28 mouse cellular contexts compared by ENCODE assay signal in genomic region chr2:49716490-49716889, GRCm38 (mm10).
DNase-seq lines count a peak whose midpoint lies in the region; ATAC-seq lines count a peak whose summit lies in the region.
"Had no signal": no experiment of that assay in that cellular context is flagged by ENCODE, and none has a peak within 500 bp of the region (broad histone marks: within the 10 kb centered on the region; RNA-seq: fewer than 3 reads in every experiment).

No protein-coding gene starts in this region.

- no peak overlapping the region for H3K4me3 ChIP-seq in forebrain, embryonic 10.5 days
- H3K4me3 ChIP-seq in forebrain, embryonic 16.5 days (replicated peaks; ENCODE audit: low read length), result no peak overlapping the region
- no peak overlapping the region for H3K4me3 ChIP-seq in midbrain, embryonic 11.5 days (ENCODE audit: low read depth, low read length)
- H3K4me3 ChIP-seq in midbrain, embryonic 14.5 days (replicated peaks; ENCODE audit: low read depth, low read length), result no peak overlapping the region
- H3K4me3 ChIP-seq: embryonic facial prominence, embryonic 10.5 days; embryonic facial prominence, embryonic 13.5 days; erythroblast, embryonic 14.5 days; heart, adult 2 months; heart, embryonic 10.5 days; heart, embryonic 13.5 days; hindbrain, embryonic 12.5 days; hindbrain, embryonic 15.5 days; intestine, embryonic 15.5 days had no signal

- H3K36me3 ChIP-seq in forebrain, embryonic 10.5 days (replicated peaks), result peaks cover 51% of the 10 kb centered on the region
- no peaks in the 10 kb centered on the region; the same call in 1 of the 2 replicates for H3K36me3 ChIP-seq in forebrain, embryonic 16.5 days (ENCODE audit: control insufficient read depth, insufficient read depth)
- no peaks in the 10 kb centered on the region; the same call in 1 of the 2 replicates for H3K36me3 ChIP-seq in midbrain, embryonic 11.5 days (ENCODE audit: control insufficient read depth, insufficient read depth, low read length)
- H3K36me3 ChIP-seq in midbrain, embryonic 14.5 days (ENCODE audit: control insufficient read depth, insufficient read depth, low read length), result peaks cover 32% of the 10 kb centered on the region
- H3K36me3 ChIP-seq: heart, embryonic 10.5 days; heart, embryonic 13.5 days; intestine, embryonic 15.5 days had no signal

- H3K4me1 ChIP-seq in forebrain, embryonic 10.5 days, result peaks cover 49% of the 10 kb centered on the region
- H3K4me1 ChIP-seq in forebrain, embryonic 16.5 days (replicated peaks; ENCODE audit: control insufficient read depth, insufficient read depth, low read length), result peaks cover 33% of the 10 kb centered on the region
- peaks cover 35% of the 10 kb centered on the region for H3K4me1 ChIP-seq in midbrain, embryonic 11.5 days (ENCODE audit: control insufficient read depth, insufficient read depth, low read length)
- H3K4me1 ChIP-seq in midbrain, embryonic 14.5 days (ENCODE audit: control insufficient read depth, insufficient read depth, low read length), result peaks cover 37% of the 10 kb centered on the region

- no peak overlapping the region for H3K9ac ChIP-seq in forebrain, embryonic 16.5 days (replicated peaks; ENCODE audit: low read depth, low read length)
- H3K9ac ChIP-seq in midbrain, embryonic 11.5 days (ENCODE audit: low read length), result no peak overlapping the region
- no peak overlapping the region for H3K9ac ChIP-seq in midbrain, embryonic 14.5 days (replicated peaks; ENCODE audit: low read length)
- H3K9ac ChIP-seq: embryonic facial prominence, embryonic 13.5 days; heart, embryonic 13.5 days; hindbrain, embryonic 12.5 days; hindbrain, embryonic 15.5 days; intestine, embryonic 15.5 days had no signal

- no peak overlapping the region for H3K4me2 ChIP-seq in forebrain, embryonic 16.5 days (ENCODE audit: low read length)
- no peak overlapping the region for H3K4me2 ChIP-seq in midbrain, embryonic 11.5 days
- H3K4me2 ChIP-seq in midbrain, embryonic 14.5 days (ENCODE audit: low read length), result no peak overlapping the region
- H3K4me2 ChIP-seq: embryonic facial prominence, embryonic 13.5 days; heart, embryonic 13.5 days; hindbrain, embryonic 12.5 days; hindbrain, embryonic 15.5 days; intestine, embryonic 15.5 days had no signal

- DNase-seq in forebrain, embryonic 10.5 days (ENCODE audit: extremely low spot score, low spot score), result no peak
- DNase-seq in midbrain, embryonic 11.5 days (ENCODE audit: low spot score, missing footprints), result peak; percentile 45
- DNase-seq in midbrain, embryonic 14.5 days, result no peak
- no peak for DNase-seq in B cell, adult 2 months
- DNase-seq in cerebellum, postnatal 25 days, result no peak
- DNase-seq: adrenal gland, adult 8-10 months; adrenal gland, postnatal 25 days; cerebellum, adult 11-12 months; cerebellum, adult 8-10 months; cerebellum, postnatal 14 days; embryo, embryonic 11 days; gastrocnemius, postnatal 25 days; heart, adult 2 months; heart, postnatal 14 days; heart, postnatal 4 days; kidney, adult 18-20 months had no signal

- H3K27ac ChIP-seq in forebrain, embryonic 10.5 days, result peak overlapping the region; percentile 3; the same call in 1 of the 2 replicates
- no peak overlapping the region for H3K27ac ChIP-seq in forebrain, embryonic 16.5 days (ENCODE audit: low read length)
- no peak overlapping the region for H3K27ac ChIP-seq in midbrain, embryonic 11.5 days (ENCODE audit: low read depth, low read length)
- H3K27ac ChIP-seq in midbrain, embryonic 14.5 days (replicated peaks; ENCODE audit: low read depth, low read length), result no peak overlapping the region
- H3K27ac ChIP-seq: embryonic facial prominence, embryonic 13.5 days; heart, adult 2 months; heart, embryonic 10.5 days; heart, embryonic 13.5 days; hindbrain, embryonic 12.5 days; hindbrain, embryonic 15.5 days; intestine, embryonic 15.5 days had no signal

- no peaks in the 10 kb centered on the region for H3K27me3 ChIP-seq in forebrain, embryonic 10.5 days (ENCODE audit: poor library complexity, severe bottlenecking)
- no peaks in the 10 kb centered on the region for H3K27me3 ChIP-seq in forebrain, embryonic 16.5 days (replicated peaks; ENCODE audit: control insufficient read depth, insufficient read depth, low read length)
- no peaks in the 10 kb centered on the region for H3K27me3 ChIP-seq in midbrain, embryonic 11.5 days (ENCODE audit: control insufficient read depth, insufficient read depth, low read length)
- no peaks in the 10 kb centered on the region for H3K27me3 ChIP-seq in midbrain, embryonic 14.5 days (ENCODE audit: control insufficient read depth, insufficient read depth, low read length)
- H3K27me3 ChIP-seq: embryonic facial prominence, embryonic 13.5 days; heart, embryonic 13.5 days; hindbrain, embryonic 12.5 days; hindbrain, embryonic 15.5 days had no signal

- H3K9me3 ChIP-seq in forebrain, embryonic 10.5 days, result no peaks in the 10 kb centered on the region
- H3K9me3 ChIP-seq in forebrain, embryonic 16.5 days (ENCODE audit: control insufficient read depth, low read length), result no peaks in the 10 kb centered on the region
- H3K9me3 ChIP-seq in midbrain, embryonic 11.5 days (ENCODE audit: control insufficient read depth, low read length), result no peaks in the 10 kb centered on the region
- H3K9me3 ChIP-seq in midbrain, embryonic 14.5 days (ENCODE audit: control insufficient read depth, low read length), result no peaks in the 10 kb centered on the region
- H3K9me3 ChIP-seq: embryonic facial prominence, embryonic 10.5 days; embryonic facial prominence, embryonic 13.5 days; heart, embryonic 10.5 days; heart, embryonic 13.5 days; hindbrain, embryonic 12.5 days; hindbrain, embryonic 15.5 days; intestine, embryonic 15.5 days had no signal

- no peak for ATAC-seq in forebrain, embryonic 16.5 days
- no peak for ATAC-seq in midbrain, embryonic 11.5 days (ENCODE audit: low FRiP score)
- no peak for ATAC-seq in midbrain, embryonic 14.5 days (ENCODE audit: low FRiP score, low TSS enrichment)
- ATAC-seq in common myeloid progenitor, adult 5-6 weeks (replicated peaks; ENCODE audit: low read depth, poor library complexity, severe bottlenecking), result peak; percentile 34
- ATAC-seq in inflammation-experienced regulatory T-cells, adult 6 months, result peak; percentile 25
- ATAC-seq: activated CD4-positive, CD25-positive, alpha-beta regulatory T cell, adult 4 months; intestine, embryonic 15.5 days had no signal

- 96% methylated on average over 7 of the region's 7 CpGs for WGBS in forebrain, embryonic 10.5 days
- 95% methylated on average over 7 of the region's 7 CpGs for WGBS in forebrain, embryonic 16.5 days
- WGBS in midbrain, embryonic 11.5 days, result 95% methylated on average over 7 of the region's 7 CpGs
- WGBS in midbrain, embryonic 14.5 days, result 97% methylated on average over 7 of the region's 7 CpGs

Comparison
In these comparisons a context has a peak if more than half of its experiments do, and no peak if none do; other contexts are left out.
1. ATAC-seq: peak in common myeloid progenitor, adult 5-6 weeks (single experiment) and inflammation-experienced regulatory T-cells, adult 6 months (single experiment); none in forebrain, embryonic 16.5 days (single experiment), midbrain, embryonic 11.5 days (single experiment) and midbrain, embryonic 14.5 days (single experiment).